Mouse (Mus musculus): ENCODE results near the gene Dut. TPM values are rescaled to one million over a fixed set of nuclear protein-coding genes. Genes with fewer than 3 reads are reported as not detected.

Dut gene
- polyA plus RNA-seq (2012; rRNA removed), result 15.8 and 21.4 TPM in 2 replicates

GRCm38 (mm10) chr2:125247108-125247961 lies at the start of gene Dut:
TSS of gene Dut (plus strand) at chr2:125247190.
- DNase-seq, result peak; percentile 97
- TF ChIP-seq POLR2A (IDR thresholded peaks at IDR 0.05; ENCODE audit: low read depth, low read length) (peak; percentile 51), CTCF (conservative IDR thresholded peaks at IDR 0.05; ENCODE audit: insufficient read depth, insufficient read length, low read depth, low read length) (peak; percentile 39)
- Histone ChIP-seq H3K36me3 (ENCODE audit: control insufficient read depth, insufficient read depth, low read length) (no peaks in the 10 kb centered on the region), H3K4me3 (ENCODE audit: insufficient read depth, low read depth, low read length) (peak within 1 kb of the TSS; percentile 79), H3K27ac (ENCODE audit: insufficient read depth, low read depth, low read length) (peak within 1 kb of the TSS; percentile 52), H3K4me1 (ENCODE audit: control insufficient read depth, insufficient read depth, low read length) (peaks cover 6% of the 10 kb centered on the region; the same call in 1 of the 2 replicates), H3K27me3 (replicated peaks; ENCODE audit: control insufficient read depth, insufficient read depth, low read length) (no peaks in the 10 kb centered on the region)
- under 1% methylated on average over 96 of the region's 96 CpGs for WGBS

GRCm38 (mm10) chr2:125208894-125209596 lies 37.9 kb upstream of the Dut start:
- no peak overlapping the region for H3K27ac ChIP-seq (ENCODE audit: insufficient read depth, low read depth, low read length)
- DNase-seq, result no peak
- WGBS, result 48% methylated on average over 14 of the region's 14 CpGs
- no peaks in the 10 kb centered on the region for H3K4me1 ChIP-seq (ENCODE audit: control insufficient read depth, insufficient read depth, low read length)
- H3K36me3 ChIP-seq (ENCODE audit: control insufficient read depth, insufficient read depth, low read length), result no peaks in the 10 kb centered on the region; the same call in 1 of the 2 replicates
- H3K27me3 ChIP-seq (replicated peaks; ENCODE audit: control insufficient read depth, insufficient read depth, low read length), result no peaks in the 10 kb centered on the region
- TF ChIP-seq CTCF (conservative IDR thresholded peaks at IDR 0.05; ENCODE audit: insufficient read depth, insufficient read length, low read depth, low read length) (no peak), POLR2A (IDR thresholded peaks at IDR 0.05; ENCODE audit: low read depth, low read length) (no peak)
- H3K4me3 ChIP-seq (ENCODE audit: insufficient read depth, low read depth, low read length), result no peak overlapping the region

GRCm38 (mm10) chr2:125211831-125212510 lies 35.0 kb upstream of the Dut start:
- TF ChIP-seq POLR2A (IDR thresholded peaks at IDR 0.05; ENCODE audit: low read depth, low read length), result no peak
- TF ChIP-seq CTCF (conservative IDR thresholded peaks at IDR 0.05; ENCODE audit: insufficient read depth, insufficient read length, low read depth, low read length), result no peak
- no peak for DNase-seq
- WGBS, result 57% methylated on average over 10 of the region's 10 CpGs

GRCm38 (mm10) chr2:125214592-125214991 lies 32.4 kb upstream of the Dut start:
- H3K27me3 ChIP-seq (replicated peaks; ENCODE audit: control insufficient read depth, insufficient read depth, low read length), result no peaks in the 10 kb centered on the region
- DNase-seq, result peak; percentile 69

More at GRCm38 (mm10) chr2:125211831-125212510, 35.0 kb upstream of the Dut start:
- H3K4me1 ChIP-seq (ENCODE audit: control insufficient read depth, insufficient read depth, low read length), result no peaks in the 10 kb centered on the region
- H3K4me3 ChIP-seq (ENCODE audit: insufficient read depth, low read depth, low read length), result no peak overlapping the region
- no peaks in the 10 kb centered on the region; the same call in 1 of the 2 replicates for H3K36me3 ChIP-seq (ENCODE audit: control insufficient read depth, insufficient read depth, low read length)
- H3K27me3 ChIP-seq (replicated peaks; ENCODE audit: control insufficient read depth, insufficient read depth, low read length), result no peaks in the 10 kb centered on the region
- H3K27ac ChIP-seq (ENCODE audit: insufficient read depth, low read depth, low read length), result no peak overlapping the region

GRCm38 (mm10) chr2:125217286-125217685 lies 29.7 kb upstream of the Dut start:
- DNase-seq, result no peak
- TF ChIP-seq POLR2A (IDR thresholded peaks at IDR 0.05; ENCODE audit: low read depth, low read length), result no peak
- TF ChIP-seq CTCF (conservative IDR thresholded peaks at IDR 0.05; ENCODE audit: insufficient read depth, insufficient read length, low read depth, low read length), result no peak
- Histone ChIP-seq H3K4me3 (ENCODE audit: insufficient read depth, low read depth, low read length) (no peak overlapping the region), H3K4me1 (ENCODE audit: control insufficient read depth, insufficient read depth, low read length) (no peaks in the 10 kb centered on the region), H3K27me3 (replicated peaks; ENCODE audit: control insufficient read depth, insufficient read depth, low read length) (no peaks in the 10 kb centered on the region), H3K27ac (ENCODE audit: insufficient read depth, low read depth, low read length) (no peak overlapping the region), H3K36me3 (ENCODE audit: control insufficient read depth, insufficient read depth, low read length) (no peaks in the 10 kb centered on the region; the same call in 1 of the 2 replicates)
- WGBS, result 60% methylated on average over 6 of the region's 6 CpGs

More at GRCm38 (mm10) chr2:125214592-125214991, 32.4 kb upstream of the Dut start:
- no peaks in the 10 kb centered on the region; the same call in 1 of the 2 replicates for H3K36me3 ChIP-seq (ENCODE audit: control insufficient read depth, insufficient read depth, low read length)
- WGBS, result 3% methylated on average over 3 of the region's 3 CpGs
- no peak overlapping the region for H3K27ac ChIP-seq (ENCODE audit: insufficient read depth, low read depth, low read length)
- H3K4me1 ChIP-seq (ENCODE audit: control insufficient read depth, insufficient read depth, low read length), result no peaks in the 10 kb centered on the region
- TF ChIP-seq CTCF (conservative IDR thresholded peaks at IDR 0.05; ENCODE audit: insufficient read depth, insufficient read length, low read depth, low read length) (peak; percentile 59), POLR2A (IDR thresholded peaks at IDR 0.05; ENCODE audit: low read depth, low read length) (no peak)
- H3K4me3 ChIP-seq (ENCODE audit: insufficient read depth, low read depth, low read length), result no peak overlapping the region

GRCm38 (mm10) chr2:125218566-125218965 lies 28.4 kb upstream of the Dut start:
- WGBS, result 90% methylated on average over 1 of the region's 1 CpGs
- Histone ChIP-seq H3K4me3 (ENCODE audit: insufficient read depth, low read depth, low read length) (no peak overlapping the region), H3K27me3 (replicated peaks; ENCODE audit: control insufficient read depth, insufficient read depth, low read length) (no peaks in the 10 kb centered on the region), H3K36me3 (ENCODE audit: control insufficient read depth, insufficient read depth, low read length) (no peaks in the 10 kb centered on the region; the same call in 1 of the 2 replicates), H3K27ac (ENCODE audit: insufficient read depth, low read depth, low read length) (no peak overlapping the region), H3K4me1 (ENCODE audit: control insufficient read depth, insufficient read depth, low read length) (no peaks in the 10 kb centered on the region)
- no peak for DNase-seq
- TF ChIP-seq POLR2A (IDR thresholded peaks at IDR 0.05; ENCODE audit: low read depth, low read length) (no peak), CTCF (conservative IDR thresholded peaks at IDR 0.05; ENCODE audit: insufficient read depth, insufficient read length, low read depth, low read length) (no peak)
